Mouse (Mus musculus) hindbrain, embryonic 11.5 days (tissue): ENCODE results near the gene Lrrtm1. TPM values are rescaled to one million over a fixed set of nuclear protein-coding genes. Genes with fewer than 3 reads are reported as not detected.

Experiments used
- ATAC-seq: fragments of 200-750 bp; cut with Nextera tagmentation; 2 replicates; pipeline ENCODE4 v1.8.0; 2017; ENCODE audit warnings: mild to moderate bottlenecking, moderate TSS enrichment, moderate library complexity; ENCODE audit not compliant: low FRiP score
- DNase-seq: peaks from one replicate; pipeline ENCODE4 v3.0.0-alpha.2; 2015; ENCODE audit warnings: low spot score
- H3K27ac ChIP-seq: fragments of 300-500 bp; sonication (generic); 2 replicates; pipeline ENCODE4 v1.5.1; 2014; ENCODE audit warnings: mild to moderate bottlenecking, low read depth, low read length
- H3K27me3 ChIP-seq: fragments of 300-500 bp; sonication (generic); 2 replicates; pipeline ENCODE4 v1.6.1; 2014; ENCODE audit warnings: mild to moderate bottlenecking, low read length, moderate library complexity, mixed read lengths; ENCODE audit not compliant: control insufficient read depth, insufficient read depth
- H3K36me3 ChIP-seq: fragments of 300-500 bp; sonication (generic); 2 replicates; pipeline ENCODE4 v1.6.1; 2014; ENCODE audit warnings: mild to moderate bottlenecking, low read length, moderate library complexity, mixed read lengths; ENCODE audit not compliant: control insufficient read depth, insufficient read depth
- H3K4me1 ChIP-seq: fragments of 300-500 bp; sonication (generic); replicated peaks from 2 replicates; pipeline ENCODE4 v1.6.1; 2014; ENCODE audit warnings: low read length, mixed read lengths; ENCODE audit not compliant: control insufficient read depth, insufficient read depth
- H3K4me2 ChIP-seq: fragments of 300-500 bp; sonication (generic); replicated peaks from 2 replicates; pipeline ENCODE4 v1.6.1; 2014; ENCODE audit warnings: mild to moderate bottlenecking, low read depth, low read length
- H3K4me3 ChIP-seq: fragments of 300-500 bp; sonication (generic); 2 replicates; pipeline ENCODE4 v1.5.1; 2014; ENCODE audit warnings: low read depth, low read length
- H3K9ac ChIP-seq: fragments of 300-500 bp; sonication (generic); 2 replicates; pipeline ENCODE4 v1.6.1; 2014; ENCODE audit warnings: low read depth, low read length
- H3K9me3 ChIP-seq: fragments of 300-500 bp; sonication (generic); 2 replicates; pipeline ENCODE4 v1.6.1; 2016; ENCODE audit warnings: low read length; ENCODE audit not compliant: control insufficient read depth
- WGBS: fragments of 180-500 bp; shearing (Covaris S2); extraction: QIAGEN DNeasy Blood & Tissue Kit; methylation state at CpG from one replicate; pipeline ENCODE4 v1.1.7; 2014; 5-methylcytosine and 5-hydroxymethylcytosine counted together
- polyA plus RNA-seq: library from polyadenylated mRNA; unstranded; fragments of >200 nt; fragmentation: Nextera tagmentation; extraction: Ambion mirVana; gene quantifications from 2 replicates; pipeline ENCODE4 v1.2.1, GENCODE M21; 2014

Gene Lrrtm1
- 8.6 and 9.9 TPM in 2 replicates for polyA plus RNA-seq

DNA sequence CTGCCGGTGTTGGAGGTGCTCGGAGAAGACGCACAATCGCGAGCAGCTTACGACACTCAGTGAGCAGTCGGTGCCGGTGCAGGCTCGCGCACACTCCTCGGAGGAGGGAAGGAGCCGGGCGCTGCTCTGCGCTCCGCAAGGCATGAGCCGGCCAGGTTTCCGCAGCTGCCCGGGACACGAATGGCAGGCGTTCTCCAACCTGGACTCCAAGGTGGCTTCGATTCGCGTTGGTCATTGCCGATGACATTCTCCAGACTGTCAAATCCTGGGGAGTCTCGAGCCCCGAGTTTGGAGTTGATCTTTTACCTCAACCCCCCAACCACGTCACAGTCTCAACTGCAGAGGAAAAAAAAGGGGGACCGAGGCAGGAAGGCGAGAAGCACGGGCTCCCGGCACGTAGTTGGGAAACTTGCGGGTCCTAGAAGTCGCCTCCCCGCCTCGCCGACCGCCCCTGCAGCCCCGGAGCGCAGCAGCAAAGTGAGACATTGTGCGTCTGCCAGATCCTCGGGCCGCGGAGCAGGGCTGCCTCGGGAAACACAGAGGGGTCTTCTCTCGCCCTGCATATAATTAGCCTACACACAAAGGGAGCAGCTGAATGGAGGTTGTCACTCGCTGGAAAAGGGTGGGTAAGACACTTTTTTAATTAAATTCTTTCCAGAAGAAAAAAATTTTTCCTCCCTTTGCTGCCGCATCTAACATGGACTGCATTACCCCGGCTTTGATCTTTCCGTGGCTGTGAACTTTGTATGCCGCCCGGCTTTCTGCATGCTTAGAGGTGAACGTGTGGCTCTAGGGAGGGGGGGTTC lies at the start of gene Lrrtm1:
TSS of gene Lrrtm1 (plus strand) at position 89 of the 806 bp plus-strand sequence.
- DNase-seq: peak; percentile 78
- Histone ChIP-seq H3K36me3 (no peaks in the 10 kb centered on the region), H3K4me1 (no peaks in the 10 kb centered on the region), H3K27me3 (peaks cover 16% of the 10 kb centered on the region), H3K9ac (peak within 1 kb of the TSS; percentile 68), H3K4me2 (peak within 1 kb of the TSS; percentile 94), H3K4me3 (peak within 1 kb of the TSS; percentile 46), H3K9me3 (no peaks in the 10 kb centered on the region), H3K27ac (peak within 1 kb of the TSS; percentile 79)
- under 1% methylated on average over 48 of the region's 53 CpGs for WGBS
- peak; percentile 94 for ATAC-seq

DNA sequence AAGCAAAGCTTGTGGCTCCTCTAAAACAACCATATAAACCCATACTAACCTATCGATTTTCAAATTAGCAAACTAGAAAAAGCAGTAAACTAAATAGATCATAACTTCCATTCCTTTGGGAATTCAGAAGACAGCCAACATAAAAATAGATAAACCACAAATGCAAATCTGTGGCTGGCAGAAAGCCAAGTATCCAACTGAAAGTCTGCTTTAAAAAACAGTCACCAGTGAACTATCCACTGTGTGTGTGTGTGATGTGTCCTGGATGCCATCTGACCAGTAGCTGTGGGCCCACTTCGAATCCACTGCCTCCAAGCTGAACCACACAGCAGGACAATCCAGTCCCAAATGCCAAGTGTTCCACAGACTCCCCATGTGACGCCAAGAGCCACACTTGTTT lies 45.8 kb upstream of the Lrrtm1 start:
- DNase-seq: no peak
- no peak overlapping the region for H3K4me2 ChIP-seq
- ATAC-seq: no peak
- WGBS: 89% methylated on average over 3 of the region's 3 CpGs
- H3K4me1 ChIP-seq: no peaks in the 10 kb centered on the region
- no peak overlapping the region for H3K27ac ChIP-seq
- no peak overlapping the region for H3K4me3 ChIP-seq
- no peaks in the 10 kb centered on the region for H3K36me3 ChIP-seq
- H3K27me3 ChIP-seq: no peaks in the 10 kb centered on the region
- no peak overlapping the region for H3K9ac ChIP-seq
- H3K9me3 ChIP-seq: no peaks in the 10 kb centered on the region

DNA sequence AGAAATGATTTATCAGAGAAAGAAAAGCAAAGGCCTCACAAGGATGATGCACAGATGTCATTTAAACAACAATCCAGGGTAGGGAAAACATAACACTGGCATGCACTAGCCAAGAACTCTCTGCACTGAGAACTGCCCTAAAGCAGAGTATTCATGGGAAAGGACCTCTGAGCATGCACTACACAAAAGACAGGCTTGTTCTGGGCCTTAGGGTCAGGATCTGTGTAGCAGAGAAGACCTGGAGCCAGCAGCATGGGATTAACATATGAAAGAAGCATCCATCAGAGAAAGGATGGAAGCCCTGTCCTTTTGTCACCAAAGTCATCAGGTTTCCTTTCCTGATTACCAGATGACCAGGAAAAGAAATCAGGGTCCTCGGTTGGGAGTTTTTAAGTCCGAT lies 43.1 kb upstream of the Lrrtm1 start:
- no peak overlapping the region for H3K4me3 ChIP-seq
- H3K27ac ChIP-seq: no peak overlapping the region
- ATAC-seq (peak; percentile 35; the same call in 1 of the 2 replicates), DNase-seq (peak; percentile 21)
- H3K9ac ChIP-seq: no peak overlapping the region
- H3K4me1 ChIP-seq: no peaks in the 10 kb centered on the region
- H3K27me3 ChIP-seq: no peaks in the 10 kb centered on the region
- 18% methylated on average over 2 of the region's 2 CpGs for WGBS
- H3K4me2 ChIP-seq: no peak overlapping the region
- no peaks in the 10 kb centered on the region for H3K36me3 ChIP-seq
- no peaks in the 10 kb centered on the region for H3K9me3 ChIP-seq

DNA sequence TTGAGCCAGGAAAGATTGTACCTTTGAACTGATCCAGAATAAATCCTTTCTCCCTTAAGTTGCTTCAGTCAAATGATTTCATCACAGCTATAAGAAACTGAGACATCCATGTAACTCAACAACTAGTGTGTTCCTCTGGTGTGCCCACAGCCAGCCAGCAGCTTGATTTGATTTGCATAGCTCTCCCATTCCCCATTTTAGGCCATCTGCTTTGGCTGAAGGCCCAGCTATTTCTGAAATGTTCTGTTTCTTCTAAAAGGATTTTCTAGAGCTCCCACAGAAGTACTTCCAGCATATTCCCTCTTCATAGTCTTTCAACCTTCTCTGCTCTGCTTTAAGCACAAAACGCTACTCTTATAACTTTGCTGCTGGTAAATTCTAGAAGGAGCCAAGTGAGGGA lies 33.3 kb upstream of the Lrrtm1 start:
- H3K36me3 ChIP-seq: no peaks in the 10 kb centered on the region
- 92% methylated on average over 1 of the region's 1 CpGs for WGBS
- DNase-seq (no peak), ATAC-seq (no peak)
- no peaks in the 10 kb centered on the region for H3K4me1 ChIP-seq
- H3K27me3 ChIP-seq: no peaks in the 10 kb centered on the region
- H3K9ac ChIP-seq: no peak overlapping the region
- no peaks in the 10 kb centered on the region for H3K9me3 ChIP-seq
- H3K27ac ChIP-seq: no peak overlapping the region
- no peak overlapping the region for H3K4me3 ChIP-seq
- no peak overlapping the region for H3K4me2 ChIP-seq

DNA sequence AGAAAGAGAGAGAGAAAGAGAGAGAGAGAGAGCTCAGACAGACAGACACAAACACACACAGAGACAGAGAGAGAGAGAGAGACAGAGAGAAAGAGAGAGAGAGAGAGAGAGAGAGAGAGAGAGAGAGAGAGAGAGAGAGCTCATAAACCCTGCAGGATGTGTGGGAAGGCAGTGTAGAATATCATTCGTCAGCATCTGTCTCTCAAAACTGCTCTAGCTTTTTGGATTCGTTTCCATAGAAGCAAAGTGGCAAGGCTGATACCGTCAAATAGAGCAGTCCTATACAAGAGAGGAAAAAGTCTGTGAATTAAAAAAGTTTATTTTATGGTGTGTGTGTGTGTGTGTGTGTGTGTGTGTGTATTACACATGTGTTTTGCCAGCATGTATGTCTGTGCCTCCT lies 32.6 kb upstream of the Lrrtm1 start:
- Histone ChIP-seq H3K4me3 (no peak overlapping the region), H3K27ac (no peak overlapping the region), H3K27me3 (no peaks in the 10 kb centered on the region), H3K9ac (no peak overlapping the region), H3K9me3 (no peaks in the 10 kb centered on the region), H3K36me3 (no peaks in the 10 kb centered on the region), H3K4me1 (no peaks in the 10 kb centered on the region), H3K4me2 (no peak overlapping the region)
- ATAC-seq: no peak
- 80% methylated on average over 3 of the region's 3 CpGs for WGBS
- no peak for DNase-seq

DNA sequence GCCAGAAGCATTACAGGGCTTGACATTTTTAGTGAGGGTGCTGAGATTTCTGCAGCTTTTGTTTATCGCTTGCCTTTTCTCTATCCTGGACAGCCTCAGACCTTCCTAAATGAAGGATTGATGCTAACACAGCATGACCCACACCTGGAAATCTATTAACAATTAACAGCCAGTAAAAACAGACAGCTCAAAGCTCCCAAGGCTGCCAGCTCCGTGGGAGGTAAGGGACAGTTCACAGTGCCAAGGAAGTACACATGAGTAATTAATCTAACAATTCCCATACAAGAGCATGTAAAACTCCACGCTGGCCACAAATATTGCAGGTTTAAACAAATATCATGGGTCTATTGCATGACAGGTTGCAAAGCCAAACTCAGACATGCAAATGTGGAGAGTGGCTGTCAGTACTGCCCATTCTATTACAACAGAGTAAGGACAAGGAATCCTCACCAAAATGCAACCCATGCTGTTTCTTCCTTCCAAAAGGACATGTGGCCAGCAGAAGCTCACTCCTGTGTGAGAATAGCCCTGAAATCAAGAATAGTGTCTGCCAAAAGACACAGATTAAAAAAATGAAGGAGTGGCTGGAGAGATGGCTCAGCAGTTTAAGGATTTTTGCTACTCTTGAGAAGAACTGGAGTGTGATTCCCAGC lies 28.6 kb upstream of the Lrrtm1 start:
- no peak overlapping the region for H3K9ac ChIP-seq
- ATAC-seq: peak; percentile 40; the same call in 1 of the 2 replicates
- no peak for DNase-seq

DNA sequence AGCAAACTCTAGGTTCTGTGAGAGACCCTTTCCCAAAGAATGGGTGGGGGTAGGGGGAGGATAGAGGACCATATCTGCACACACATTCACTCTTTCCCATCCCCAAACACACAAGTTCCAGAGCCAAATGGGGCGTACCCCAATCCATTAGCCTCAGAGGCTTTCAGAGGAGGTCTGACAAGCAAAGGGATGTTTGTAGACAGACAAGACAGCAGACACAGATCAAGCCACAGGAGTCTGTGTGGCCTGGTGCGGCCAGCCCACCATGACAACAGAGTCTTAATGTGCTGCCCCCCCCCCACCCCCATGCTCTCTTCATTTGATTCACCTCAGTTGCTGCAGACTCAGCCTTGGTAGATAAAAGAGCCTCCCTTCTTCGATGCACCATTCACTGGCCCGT lies 27.2 kb upstream of the Lrrtm1 start:
- Histone ChIP-seq H3K4me3 (no peak overlapping the region), H3K36me3 (no peaks in the 10 kb centered on the region), H3K9me3 (no peaks in the 10 kb centered on the region), H3K9ac (no peak overlapping the region), H3K4me1 (no peaks in the 10 kb centered on the region), H3K27me3 (no peaks in the 10 kb centered on the region), H3K4me2 (no peak overlapping the region), H3K27ac (no peak overlapping the region)
- ATAC-seq (peak; percentile 40; the same call in 1 of the 2 replicates), DNase-seq (no peak)
- WGBS: 48% methylated on average over 4 of the region's 4 CpGs

More for the DNA sequence above, 28.6 kb upstream of the Lrrtm1 start:
- H3K4me1 ChIP-seq: no peaks in the 10 kb centered on the region
- H3K27me3 ChIP-seq: no peaks in the 10 kb centered on the region
- H3K4me3 ChIP-seq: no peak overlapping the region
- 25% methylated on average over 3 of the region's 3 CpGs for WGBS
- no peak overlapping the region for H3K4me2 ChIP-seq
- H3K9me3 ChIP-seq: no peaks in the 10 kb centered on the region
- H3K27ac ChIP-seq: no peak overlapping the region
- no peaks in the 10 kb centered on the region for H3K36me3 ChIP-seq

DNA sequence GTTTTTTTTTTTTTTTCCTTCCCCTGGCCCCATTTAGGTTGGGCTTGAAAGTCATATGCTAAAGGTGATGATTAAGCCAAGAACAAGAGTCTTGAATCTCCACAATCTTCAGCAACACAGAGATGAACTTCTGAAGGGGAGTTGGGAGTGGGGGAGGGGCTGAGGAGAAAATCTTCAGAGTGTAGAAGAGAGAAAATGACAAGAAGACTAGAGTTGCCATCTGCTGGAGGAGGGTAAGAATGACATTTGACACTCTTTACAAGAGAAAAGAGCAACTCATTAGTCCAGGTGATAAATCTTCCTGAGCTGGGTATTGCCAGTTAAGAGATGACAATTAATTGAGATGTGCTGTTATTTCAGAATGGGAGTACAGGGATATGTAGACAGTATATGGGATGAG lies 23.6 kb upstream of the Lrrtm1 start:
- Histone ChIP-seq H3K9ac (no peak overlapping the region), H3K4me3 (no peak overlapping the region), H3K4me1 (no peaks in the 10 kb centered on the region), H3K27me3 (no peaks in the 10 kb centered on the region), H3K4me2 (no peak overlapping the region), H3K9me3 (no peaks in the 10 kb centered on the region), H3K36me3 (no peaks in the 10 kb centered on the region), H3K27ac (no peak overlapping the region)
- DNase-seq (peak; percentile 52), ATAC-seq (no peak)

DNA sequence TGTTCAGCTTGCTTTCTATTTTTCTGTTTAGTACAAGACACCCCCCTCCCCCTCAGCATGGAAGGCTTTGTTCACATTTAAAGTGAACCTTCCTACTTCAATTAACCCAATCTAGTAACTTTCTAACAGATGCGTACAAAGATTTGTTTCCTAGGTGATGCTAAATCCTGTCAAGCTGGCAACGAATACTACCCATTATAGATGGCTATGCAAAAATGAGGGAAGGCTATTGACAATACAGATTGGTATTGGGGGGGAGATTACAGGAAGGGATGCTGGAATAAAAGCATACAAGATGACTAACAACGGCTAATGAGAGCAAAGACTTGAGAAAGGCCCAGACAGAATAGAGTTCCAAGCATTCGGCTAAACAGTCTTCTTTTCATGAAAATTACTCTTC lies 21.7 kb upstream of the Lrrtm1 start:
- no peak for DNase-seq
- Histone ChIP-seq H3K4me1 (no peaks in the 10 kb centered on the region), H3K9ac (no peak overlapping the region), H3K9me3 (no peaks in the 10 kb centered on the region), H3K4me2 (no peak overlapping the region), H3K27ac (no peak overlapping the region), H3K4me3 (no peak overlapping the region), H3K27me3 (no peaks in the 10 kb centered on the region), H3K36me3 (no peaks in the 10 kb centered on the region)
- ATAC-seq: no peak
- 65% methylated on average over 4 of the region's 4 CpGs for WGBS
